Mouse (Mus musculus) E14TG2a.4 (cell line): ENCODE measurements around the gene Lef1.

Source experiments
- CTCF ChIP-seq: conservative IDR thresholded peaks from 2 replicates; pipeline ENCODE4 v1.5.1; 2014; ENCODE audit warnings: low read length
- NANOG ChIP-seq: IDR thresholded peaks from 2 replicates; pipeline ENCODE4 v1.6.1; 2014; ENCODE audit warnings: borderline replicate concordance, low read length, mixed read lengths
- POU5F1 ChIP-seq: IDR thresholded peaks from 2 replicates; pipeline ENCODE4 v1.6.1; 2014; ENCODE audit warnings: low read length, borderline replicate concordance

DNA sequence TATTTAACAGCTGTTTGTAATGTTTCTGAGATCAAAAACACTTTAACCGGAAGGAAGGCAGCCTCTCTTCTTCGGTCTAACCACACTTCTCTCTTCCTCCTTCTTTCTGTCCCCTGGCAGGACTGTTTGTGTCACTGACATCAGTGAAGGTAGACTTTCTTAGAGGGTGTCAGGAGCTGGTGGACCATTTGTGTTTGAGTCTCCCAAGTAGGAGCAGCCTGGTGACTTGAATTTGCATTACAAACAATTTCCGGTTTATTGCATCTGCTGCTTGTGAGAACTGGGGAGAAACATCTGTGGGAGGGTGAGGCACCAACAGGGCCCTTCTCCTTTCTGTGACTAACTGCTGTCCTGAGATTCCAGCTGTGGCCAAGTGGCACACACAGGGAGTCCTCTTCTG is 7.6 kb downstream of the Lef1 start:
- TF ChIP-seq CTCF, result no peak
- TF ChIP-seq POU5F1, result no peak; the same call in 1 of the 2 replicates
- no peak for TF ChIP-seq NANOG
